Mouse (Mus musculus) liver, embryonic 14.5 days (tissue): Measurements from ENCODE around the gene Chd2. TPM values are rescaled to one million over a fixed set of nuclear protein-coding genes. Genes with fewer than 3 reads are reported as not detected.
"Not testable (repeated sequence)": the region's sequence is repeated elsewhere in the genome, so short reads cannot be mapped to it uniquely, and the experiment has no call there.

Experiments
- ATAC-seq: fragments of 200-750 bp; cut with Nextera tagmentation; 2 replicates; pipeline ENCODE4 v1.8.0; 2017; ENCODE audit warnings: moderate number of reproducible peaks, mild to moderate bottlenecking, moderate library complexity; ENCODE audit not compliant: insufficient read depth
- DNase-seq, 3 experiments: peaks; one replicate each; pipeline ENCODE4 v3.0.0-alpha.2; 2012 to 2013; ENCODE audit warnings: low read depth in 3 of 3, low spot score in 3 of 3
- H3K27ac ChIP-seq: fragments of 300-500 bp; sonication (generic); 2 replicates; pipeline ENCODE4 v1.5.1; 2014; ENCODE audit warnings: moderate library complexity, mild to moderate bottlenecking, control low read depth, inconsistent platforms
- H3K27me3 ChIP-seq: fragments of 300-500 bp; sonication (generic); 2 replicates; pipeline ENCODE4 v1.6.1; 2014; ENCODE audit warnings: mild to moderate bottlenecking, low read length, moderate library complexity; ENCODE audit not compliant: control insufficient read depth, insufficient read depth
- H3K36me3 ChIP-seq: fragments of 300-500 bp; sonication (generic); replicated peaks from 2 replicates; pipeline ENCODE4 v1.6.1; 2014; ENCODE audit warnings: low read depth; ENCODE audit not compliant: control insufficient read depth, insufficient read depth
- H3K4me1 ChIP-seq, 2 experiments: fragments of 200-500 bp in 1 of 2; fragments of 300-500 bp in 1 of 2; sonication (generic) in 1 of 2; replicated peaks; 2 replicates each; pipeline ENCODE4 v1.6.1; 2012 to 2014; ENCODE audit warnings: antibody characterized with exemption in 1 of 2, inconsistent platforms in 1 of 2, low read length in 1 of 2; ENCODE audit not compliant: control insufficient read depth in 2 of 2, insufficient read depth in 2 of 2
- H3K4me2 ChIP-seq: fragments of 300-500 bp; sonication (generic); 2 replicates; pipeline ENCODE4 v1.6.1; 2014; ENCODE audit warnings: low read depth, mild to moderate bottlenecking, control low read depth, moderate library complexity
- H3K4me3 ChIP-seq, 2 experiments: fragments of 200-500 bp in 1 of 2; fragments of 300-500 bp in 1 of 2; sonication (generic) in 1 of 2; 2 replicates each; pipeline ENCODE4 v1.5.1; 2012 to 2014; ENCODE audit warnings: low read depth in 2 of 2, low read length in 2 of 2, mild to moderate bottlenecking in 2 of 2, control low read depth in 1 of 2, inconsistent platforms in 1 of 2, moderate library complexity in 1 of 2; ENCODE audit not compliant: insufficient read depth in 1 of 2
- H3K9ac ChIP-seq: fragments of 300-500 bp; sonication (generic); replicated peaks from 2 replicates; pipeline ENCODE4 v1.6.1; 2014; ENCODE audit warnings: mild to moderate bottlenecking, control low read depth, moderate library complexity
- H3K9me3 ChIP-seq: fragments of 300-500 bp; sonication (generic); 2 replicates; pipeline ENCODE4 v1.6.1; 2016; ENCODE audit warnings: low read length, mixed read lengths; ENCODE audit not compliant: control insufficient read depth
- CTCF ChIP-seq: IDR thresholded peaks from 2 replicates; pipeline ENCODE4 v1.5.1; 2016; ENCODE audit warnings: antibody characterized with exemption, low read depth, control low read depth
- EP300 ChIP-seq: IDR thresholded peaks from 2 replicates; pipeline ENCODE4 v1.6.1; 2016; ENCODE audit warnings: antibody characterized with exemption, low read depth
- WGBS: fragments of 180-500 bp; shearing (Covaris S2); extraction: QIAGEN DNeasy Blood & Tissue Kit; methylation state at CpG from one replicate; pipeline ENCODE4 v1.1.7; 2014; ENCODE audit not compliant: insufficient replicate concordance; 5-methylcytosine and 5-hydroxymethylcytosine counted together
- polyA plus RNA-seq, 2 experiments: library from polyadenylated mRNA; depleted of rRNA in 1 of 2; stranded (reverse) in 1 of 2; unstranded in 1 of 2; fragments of >200 nt; fragmentation: Nextera tagmentation in 1 of 2; extraction: Ambion mirVana in 1 of 2; gene quantifications; 2 replicates each; pipeline versions ENCODE4 v1.2.1 to v1.2.3; 2012 to 2014

The Chd2 gene
- polyA plus RNA-seq, 2 experiments = 12.0 to 14.8 TPM

- no peak overlapping the region for H3K27ac ChIP-seq
- ATAC-seq (no peak), DNase-seq (no peak)
- no peak overlapping the region for H3K4me2 ChIP-seq
- no peaks in the 10 kb centered on the region for H3K9me3 ChIP-seq
- TF ChIP-seq CTCF (no peak), EP300 (no peak)
- peaks cover 20% of the 10 kb centered on the region for H3K36me3 ChIP-seq
- H3K4me1 ChIP-seq = peaks cover 15 to 45% of the 10 kb centered on the region in 2 experiments
- WGBS = 35% methylated on average over 5 of the region's 5 CpGs
- H3K9ac ChIP-seq = no peak overlapping the region
- no peaks in the 10 kb centered on the region for H3K27me3 ChIP-seq
- no peak overlapping the region for H3K4me3 ChIP-seq
These were observed 10.8 kb downstream of the Chd2 start for GRCm38 (mm10) chr7:73530846-73531245.

DNA sequence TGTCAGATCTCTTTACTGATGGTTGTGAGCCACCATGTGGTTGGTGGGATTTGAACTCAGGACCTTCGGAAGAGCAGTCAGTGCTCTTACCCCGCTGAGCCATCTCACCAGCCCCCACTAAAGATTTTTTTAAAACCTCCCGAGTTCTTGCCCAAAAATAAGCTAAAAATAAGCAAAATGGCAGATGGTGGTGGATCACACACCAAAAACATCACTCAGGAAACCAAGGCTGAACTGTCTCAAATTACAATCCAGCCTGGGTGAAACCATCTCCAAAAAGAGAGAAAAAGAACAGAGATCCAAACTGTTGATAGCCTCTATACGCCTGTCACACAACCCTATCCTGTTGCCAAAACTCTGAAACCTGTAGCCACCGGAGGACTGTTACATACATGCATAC is 11.5 kb downstream of the Chd2 start:
- TF ChIP-seq CTCF (no peak), EP300 (no peak)
- Histone ChIP-seq H3K4me1 (peaks cover 10 to 41% of the 10 kb centered on the region in 2 experiments), H3K27me3 (no peaks in the 10 kb centered on the region), H3K9me3 (no peaks in the 10 kb centered on the region), H3K4me3 (no peak overlapping the region), H3K4me2 (no peak overlapping the region), H3K36me3 (peaks cover 13% of the 10 kb centered on the region), H3K27ac (no peak overlapping the region), H3K9ac (no peak overlapping the region)
- 77% methylated on average over 5 of the region's 5 CpGs for WGBS
- no peak for ATAC-seq
- no peak for DNase-seq

DNA sequence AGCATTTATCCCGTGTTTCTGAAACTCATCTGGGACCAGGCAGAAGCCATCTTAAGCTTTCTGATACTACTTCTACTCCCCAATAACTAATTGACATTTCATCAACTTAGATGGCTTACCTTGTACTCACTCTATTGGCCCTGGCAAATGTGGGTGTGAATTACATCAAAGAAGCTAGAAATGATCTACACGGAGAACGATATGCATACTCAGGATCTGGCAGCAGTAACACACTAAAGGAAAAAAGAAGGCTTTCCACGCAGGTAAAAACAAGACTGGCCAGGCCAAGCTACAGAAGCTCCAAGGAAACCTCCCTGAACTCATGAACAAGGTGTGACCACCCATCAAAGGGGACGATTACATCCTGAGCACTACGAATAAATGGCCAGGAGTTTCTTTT is 12.4 kb downstream of the Chd2 start:
- Histone ChIP-seq H3K27ac (no peak overlapping the region), H3K4me1 (peaks cover 8 to 38% of the 10 kb centered on the region in 2 experiments)

GRCm38 (mm10) chr7:73528377-73528894 is 13.2 kb downstream of the Chd2 start:
- H3K9me3 ChIP-seq, H3K4me3 ChIP-seq, H3K9ac ChIP-seq, ATAC-seq, DNase-seq, H3K4me2 ChIP-seq, H3K27me3 ChIP-seq: not testable (repeated sequence)
- peak overlapping the region; percentile 27 for H3K27ac ChIP-seq
- peaks cover 15% of the 10 kb centered on the region for H3K36me3 ChIP-seq
- 42% methylated on average over 7 of the region's 7 CpGs for WGBS
- H3K4me1 ChIP-seq = peaks cover 3 to 34% of the 10 kb centered on the region in 2 experiments

More for the DNA sequence above, 12.4 kb downstream of the Chd2 start:
- Histone ChIP-seq H3K27me3 (no peaks in the 10 kb centered on the region), H3K36me3 (peaks cover 13% of the 10 kb centered on the region), H3K4me3 (no peak overlapping the region), H3K9me3 (no peaks in the 10 kb centered on the region), H3K9ac (no peak overlapping the region), H3K4me2 (no peak overlapping the region)
- ATAC-seq = no peak
- no peak for DNase-seq
- TF ChIP-seq EP300 (no peak), CTCF (no peak)
- 89% methylated on average over 6 of the region's 6 CpGs for WGBS

- Histone ChIP-seq H3K4me3 (no peak overlapping the region), H3K36me3 (peaks cover 13% of the 10 kb centered on the region), H3K27ac (no peak overlapping the region), H3K27me3 (no peaks in the 10 kb centered on the region), H3K4me2 (no peak overlapping the region), H3K9ac (no peak overlapping the region), H3K4me1 (peaks cover 0 to 26% of the 10 kb centered on the region in 2 experiments; a peak in 2 of 4 replicates), H3K9me3 (no peaks in the 10 kb centered on the region)
- no peak for DNase-seq
- no peak for ATAC-seq
- TF ChIP-seq EP300 (no peak), CTCF (no peak)
- 58% methylated on average over 4 of the region's 4 CpGs for WGBS
These were observed 14.4 kb downstream of the Chd2 start for GRCm38 (mm10) chr7:73527225-73527624.
